Mouse (Mus musculus) lung, postnatal 0 days (tissue): ENCODE results near the gene Polr2e.
A peak's percentile ranks its signal among the peaks of the same experiment; 100 is the strongest.

Experiments used
- CTCF ChIP-seq: IDR thresholded peaks from 2 replicates; pipeline ENCODE4 v1.5.1; 2016; ENCODE audit warnings: antibody characterized with exemption, mild to moderate bottlenecking
- EP300 ChIP-seq: IDR thresholded peaks from 2 replicates; pipeline ENCODE4 v1.6.1; 2016; ENCODE audit warnings: antibody characterized with exemption, mild to moderate bottlenecking, control low read depth

DNA sequence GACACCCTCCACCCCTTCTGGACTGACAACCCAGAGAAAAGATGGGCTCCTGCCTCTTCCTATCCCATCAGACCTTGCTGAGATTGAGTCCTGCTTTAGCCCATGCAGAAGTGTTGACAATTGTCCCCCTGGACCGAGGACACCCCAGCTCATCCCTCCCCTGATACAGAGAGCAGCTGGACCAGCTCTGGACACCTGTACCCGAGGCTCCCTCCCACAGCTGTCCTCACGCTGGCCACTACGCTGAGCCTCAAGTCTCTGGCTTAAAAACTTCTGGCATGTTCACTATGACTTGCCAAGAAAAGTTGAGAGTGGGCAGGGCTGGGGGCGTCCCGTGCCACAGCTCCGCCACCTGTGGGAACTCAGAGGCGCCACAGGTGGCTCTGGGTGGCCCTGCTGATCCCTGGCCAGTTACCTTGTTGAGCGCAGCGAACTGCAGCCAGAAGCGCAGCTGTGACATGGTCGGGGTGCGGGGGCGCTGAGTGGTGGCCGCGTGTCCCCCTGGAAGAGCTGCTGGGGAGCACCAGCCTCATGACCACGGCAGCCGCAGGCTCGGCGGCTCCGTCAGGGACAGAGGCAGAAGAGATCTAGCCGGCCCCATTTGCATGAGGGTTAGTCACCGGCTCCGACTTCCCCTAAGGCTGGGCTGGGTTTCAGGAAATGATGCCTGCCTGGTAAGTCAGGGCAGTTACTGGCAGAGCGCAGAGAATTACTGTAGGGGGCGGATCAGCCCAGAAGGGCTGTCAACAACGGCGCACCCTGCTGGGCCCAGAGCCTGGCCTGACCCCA, 35.4 kb upstream of the Polr2e start:
- peak; percentile 73 for TF ChIP-seq CTCF
- peak; percentile 81 for TF ChIP-seq EP300
